Mouse (Mus musculus) C2C12 (cell line): ENCODE results near the gene Mettl24.

Source experiments
- CTCF ChIP-seq: IDR thresholded peaks from one replicate; pipeline ENCODE4 v1.5.1; 2011; ENCODE audit not compliant: control insufficient read depth, insufficient read depth, insufficient read length
- MYOD1 ChIP-seq: IDR thresholded peaks from one replicate; pipeline ENCODE4 v1.6.1; 2011; ENCODE audit warnings: low read depth; ENCODE audit not compliant: control insufficient read depth, insufficient read length
- MYOG ChIP-seq: IDR thresholded peaks from one replicate; pipeline ENCODE4 v1.6.1; 2011; ENCODE audit not compliant: control insufficient read depth, insufficient read length; ENCODE audit errors: extremely low read depth
- USF1 ChIP-seq: IDR thresholded peaks from one replicate; pipeline ENCODE4 v1.6.1; 2011; ENCODE audit warnings: low read depth, mild to moderate bottlenecking, control low read depth, moderate library complexity

DNA sequence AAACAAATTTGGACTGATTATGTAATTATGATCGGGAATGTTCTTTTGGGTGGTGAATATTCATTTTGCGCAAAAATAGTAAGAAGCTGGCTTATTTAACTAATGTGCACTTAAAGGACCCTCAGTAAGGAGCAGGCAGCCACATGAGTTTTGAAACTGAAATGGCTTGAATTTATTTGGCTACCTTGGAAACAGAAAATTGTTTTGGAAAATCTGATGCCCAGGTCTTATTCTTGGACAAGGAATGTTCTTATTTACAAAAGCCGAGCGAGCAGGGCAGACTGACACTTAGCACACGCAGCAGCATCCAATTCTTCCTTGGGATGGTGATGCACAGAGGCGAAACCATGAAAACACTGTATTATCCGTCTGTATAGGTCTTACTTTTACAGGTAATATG is 28.0 kb downstream of the Mettl24 start:
- TF ChIP-seq CTCF (no peak), MYOG (no peak), USF1 (no peak), MYOD1 (no peak)
